Mouse (Mus musculus) mesoderm, embryonic 11.5 days (tissue): Measurements from ENCODE around the gene Clec2l.
A peak's percentile ranks its signal among the peaks of the same experiment; 100 is the strongest.
"Not testable (repeated sequence)": the region's sequence is repeated elsewhere in the genome, so short reads cannot be mapped to it uniquely, and the experiment has no call there.

Experiments
- DNase-seq: peaks from one replicate; pipeline ENCODE4 v3.0.0-alpha.2; 2012; ENCODE audit warnings: low read depth, low spot score

Gene Clec2l

DNA sequence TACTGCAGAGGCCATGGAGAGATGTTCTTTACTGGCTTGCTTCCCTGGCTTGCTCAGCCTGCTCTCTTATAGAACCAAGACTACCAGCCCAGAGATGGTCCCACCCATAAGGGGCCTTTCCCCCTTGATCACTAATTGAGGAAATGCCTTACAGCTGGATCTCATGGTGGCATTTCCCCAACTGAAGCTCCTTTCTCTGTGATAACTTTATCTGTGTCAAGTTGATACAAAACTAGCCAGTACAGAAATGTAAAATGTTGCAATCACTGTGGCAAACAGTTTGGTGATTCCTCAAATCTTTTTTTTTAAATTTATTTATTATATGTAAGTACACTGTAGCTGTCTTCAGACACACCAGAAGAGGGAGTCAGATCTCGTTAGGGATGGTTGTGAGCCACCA, 7.6 kb downstream of the Clec2l start:
- not testable (repeated sequence) for DNase-seq

DNA sequence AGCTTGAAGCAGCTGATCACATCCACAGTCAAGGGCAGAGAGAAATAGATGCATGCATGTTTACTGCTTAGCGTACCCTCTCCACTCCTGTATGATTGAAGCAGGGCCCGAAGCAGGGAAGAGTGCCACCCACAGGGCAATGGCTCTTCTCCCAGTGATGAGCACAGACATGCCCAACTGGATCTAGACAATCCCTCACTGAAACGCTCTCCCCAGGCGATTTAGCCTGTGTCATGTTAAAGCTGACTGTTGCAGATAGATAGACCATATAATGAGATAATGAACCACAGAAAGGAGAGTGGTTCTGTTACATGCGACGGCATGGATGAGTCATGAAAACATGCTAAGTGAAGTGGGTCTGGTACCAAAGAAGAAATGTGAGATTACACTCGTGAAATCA, 8.4 kb downstream of the Clec2l start:
- DNase-seq = no peak

DNA sequence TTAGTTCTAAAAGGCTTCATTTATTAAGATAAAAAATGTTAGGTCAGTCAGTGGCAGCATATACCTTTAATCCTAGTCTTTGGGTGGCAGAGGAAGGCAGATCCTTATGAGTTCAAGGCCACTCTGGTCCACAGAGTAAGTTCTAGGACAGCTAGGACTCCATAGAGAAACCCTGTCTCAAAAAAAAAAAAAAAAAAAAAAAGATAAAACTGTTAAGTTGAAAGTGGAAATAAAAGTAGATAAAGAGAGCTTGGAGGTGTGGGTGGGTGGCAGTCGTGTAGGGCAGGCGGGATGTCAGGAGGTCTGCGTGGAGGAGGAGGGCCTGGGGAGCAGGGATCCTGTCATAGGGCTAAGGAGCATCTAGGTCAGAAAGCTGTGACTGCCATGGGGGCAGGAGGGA, 9.1 kb downstream of the Clec2l start:
- DNase-seq = no peak

DNA sequence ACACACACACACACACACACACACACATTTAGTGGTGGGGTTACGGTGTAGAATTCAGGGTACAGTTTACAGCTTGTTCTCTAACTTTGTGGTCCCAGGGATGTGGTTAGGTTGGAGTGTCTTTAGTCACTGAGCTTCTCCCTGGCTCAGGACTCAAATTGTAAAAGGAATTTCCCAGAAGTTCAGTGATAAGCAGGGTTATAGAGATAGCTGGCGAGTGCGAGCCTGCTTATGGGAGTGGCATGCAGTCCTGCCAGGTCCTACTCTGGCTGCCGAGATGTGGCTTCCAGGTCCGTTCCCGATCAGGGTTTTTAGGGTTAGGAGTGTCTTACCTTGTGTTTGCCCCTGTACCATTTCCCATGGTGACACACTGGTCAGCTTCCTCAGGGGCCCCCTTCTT, 13.3 kb downstream of the Clec2l start:
- DNase-seq = no peak

DNA sequence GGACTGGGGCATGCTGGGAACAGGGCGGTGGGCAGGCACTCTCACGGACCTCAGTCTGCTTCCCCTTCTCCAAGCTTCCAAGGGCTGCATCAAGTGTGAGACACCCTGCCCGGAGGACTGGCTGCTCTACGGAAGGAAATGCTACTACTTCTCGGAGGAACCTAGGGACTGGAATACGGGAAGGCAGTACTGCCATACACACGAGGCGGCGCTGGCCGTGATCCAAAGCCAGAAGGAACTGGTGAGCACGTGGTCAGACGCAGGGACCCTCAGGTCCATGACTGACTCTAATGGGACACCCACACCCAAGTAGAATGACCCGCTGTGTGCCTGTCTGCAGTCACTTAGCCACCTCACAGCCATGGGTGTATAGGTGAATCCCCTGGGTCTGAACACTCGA, 13.9 kb downstream of the Clec2l start:
- DNase-seq = no peak

DNA sequence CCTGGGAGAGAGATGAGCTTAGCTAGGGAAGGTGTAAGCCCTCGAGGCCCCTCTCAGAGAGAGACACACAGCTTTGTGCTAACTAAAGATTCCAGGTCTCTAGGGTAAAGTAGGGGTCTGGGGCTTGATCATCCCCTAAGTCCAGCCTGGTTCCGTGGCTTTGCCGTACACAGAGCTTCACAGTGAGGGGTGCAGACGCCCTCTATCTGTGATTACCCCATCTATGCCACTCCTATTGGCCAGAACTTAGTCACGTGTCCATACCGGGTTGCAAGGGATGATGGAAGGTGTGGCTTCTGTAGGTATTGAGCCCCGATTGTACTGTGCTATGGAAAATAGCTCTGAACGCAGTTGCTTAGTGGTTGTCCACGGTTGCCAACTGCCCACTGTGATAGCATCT, 14.8 kb downstream of the Clec2l start:
- no peak for DNase-seq

DNA sequence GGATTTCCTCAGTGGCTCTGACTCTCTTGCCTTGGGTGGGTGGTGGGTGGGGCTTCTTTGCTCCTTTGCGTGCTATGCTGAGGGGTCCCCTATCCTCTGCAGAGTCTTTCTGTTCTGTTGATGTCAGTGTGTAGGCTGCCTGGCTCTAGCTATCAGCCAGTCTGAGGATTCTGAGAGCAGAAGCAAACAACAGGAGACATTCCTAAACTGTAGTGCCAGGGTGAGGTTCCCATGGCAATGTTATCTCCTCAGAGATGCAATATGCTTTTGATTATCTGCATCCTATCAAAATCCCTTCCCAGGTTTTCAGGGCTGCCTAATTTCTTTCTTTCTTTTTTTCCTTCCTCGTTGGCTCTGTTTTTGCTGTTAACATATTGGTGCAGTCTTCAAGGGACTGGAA, 19.7 kb downstream of the Clec2l start:
- DNase-seq = no peak

DNA sequence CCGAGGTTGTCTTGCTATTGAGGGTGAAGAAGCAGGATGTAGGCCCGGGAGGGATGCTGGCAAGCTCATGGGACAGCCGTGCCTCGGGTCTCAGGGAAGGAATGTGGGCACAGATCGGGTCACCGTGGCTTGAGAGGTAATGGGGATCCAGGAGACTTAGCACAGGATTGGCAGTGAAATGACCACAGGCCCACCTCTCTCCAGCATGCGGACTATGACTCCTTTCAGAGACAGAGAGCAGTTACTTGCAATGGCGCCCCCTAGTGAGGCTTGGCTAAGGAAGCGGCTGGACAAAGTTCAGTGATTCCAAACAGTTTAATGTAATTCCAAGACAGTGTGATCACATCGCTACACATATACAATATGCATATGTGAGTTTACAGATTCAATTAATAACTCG, 24.3 kb downstream of the Clec2l start:
- DNase-seq = peak; percentile 37

DNA sequence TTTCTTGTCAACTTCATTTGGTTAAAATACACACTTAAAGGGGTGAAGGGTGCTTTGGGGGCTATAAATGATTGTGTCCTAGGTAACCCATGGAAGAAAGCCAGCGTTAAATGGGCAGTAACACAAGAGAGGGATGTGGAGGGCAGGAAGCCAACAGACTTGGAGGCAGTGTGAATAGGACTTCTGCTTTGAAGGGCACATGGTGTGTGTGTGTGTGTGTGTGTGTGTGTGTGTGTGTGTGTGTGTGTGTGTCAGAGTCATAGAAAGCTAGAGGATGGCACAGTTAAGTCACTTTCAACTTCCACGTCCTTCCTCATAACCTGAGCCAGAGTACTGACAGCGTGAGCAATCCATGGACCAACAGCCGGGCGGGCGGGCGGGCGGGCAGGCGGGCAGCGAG, 26.0 kb downstream of the Clec2l start:
- no peak for DNase-seq

DNA sequence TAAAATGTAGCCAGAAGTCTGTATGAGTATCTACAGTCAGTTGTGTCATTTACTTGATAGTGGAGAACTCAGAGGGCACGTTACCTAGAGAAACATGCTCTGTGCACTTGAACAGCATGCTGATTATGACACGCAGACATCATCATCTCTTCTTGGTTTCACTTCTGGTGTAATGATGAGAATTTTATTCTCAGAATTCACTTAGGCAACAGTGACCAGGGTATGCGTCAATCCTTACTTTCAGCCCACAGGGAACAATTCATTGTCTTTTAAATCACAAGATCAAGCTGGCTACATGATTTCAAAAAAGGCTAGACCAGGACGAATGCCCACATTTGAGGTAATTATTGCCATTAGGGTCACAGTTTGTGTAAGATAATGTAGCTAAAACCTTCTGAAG, 27.7 kb downstream of the Clec2l start:
- no peak for DNase-seq

DNA sequence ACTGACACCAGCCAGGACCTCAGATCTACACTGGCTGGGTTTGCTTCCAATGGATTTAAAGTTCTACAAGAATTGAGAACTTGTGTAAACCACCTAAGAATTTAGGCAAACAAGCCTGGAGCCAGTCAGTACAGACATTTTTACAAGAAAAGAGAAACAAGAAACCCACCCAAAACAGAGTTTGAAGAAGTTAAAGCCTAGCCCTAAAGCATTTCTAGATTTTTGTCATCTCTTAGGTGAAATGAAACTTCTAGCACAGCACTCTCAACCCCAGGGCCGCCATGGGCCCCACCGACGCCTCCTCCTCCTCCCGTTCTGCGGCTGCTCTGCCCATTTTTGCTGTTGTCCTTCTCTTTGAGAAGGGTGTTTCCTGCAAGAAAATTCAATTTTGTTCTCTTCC, 28.2 kb downstream of the Clec2l start:
- no peak for DNase-seq

DNA sequence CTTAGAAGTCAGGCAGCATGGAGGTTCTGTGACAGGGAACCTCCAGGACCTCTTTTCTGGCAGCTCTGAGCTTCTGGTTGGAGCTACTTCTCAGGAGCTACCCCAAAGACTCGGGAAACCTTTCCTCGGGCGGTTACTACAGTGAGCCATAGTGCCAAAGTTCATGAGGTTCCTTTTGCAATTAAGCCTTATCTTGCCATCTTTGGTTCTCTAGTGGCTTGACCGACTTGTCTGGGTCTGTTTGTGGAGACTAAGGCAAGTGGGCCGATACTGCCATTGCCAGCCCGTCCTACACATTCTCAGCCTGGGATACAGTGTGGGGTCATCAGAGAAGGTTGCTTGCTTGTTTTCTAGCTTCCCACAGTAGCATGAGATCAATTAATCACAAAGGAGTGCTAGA, 29.7 kb downstream of the Clec2l start:
- DNase-seq = no peak

DNA sequence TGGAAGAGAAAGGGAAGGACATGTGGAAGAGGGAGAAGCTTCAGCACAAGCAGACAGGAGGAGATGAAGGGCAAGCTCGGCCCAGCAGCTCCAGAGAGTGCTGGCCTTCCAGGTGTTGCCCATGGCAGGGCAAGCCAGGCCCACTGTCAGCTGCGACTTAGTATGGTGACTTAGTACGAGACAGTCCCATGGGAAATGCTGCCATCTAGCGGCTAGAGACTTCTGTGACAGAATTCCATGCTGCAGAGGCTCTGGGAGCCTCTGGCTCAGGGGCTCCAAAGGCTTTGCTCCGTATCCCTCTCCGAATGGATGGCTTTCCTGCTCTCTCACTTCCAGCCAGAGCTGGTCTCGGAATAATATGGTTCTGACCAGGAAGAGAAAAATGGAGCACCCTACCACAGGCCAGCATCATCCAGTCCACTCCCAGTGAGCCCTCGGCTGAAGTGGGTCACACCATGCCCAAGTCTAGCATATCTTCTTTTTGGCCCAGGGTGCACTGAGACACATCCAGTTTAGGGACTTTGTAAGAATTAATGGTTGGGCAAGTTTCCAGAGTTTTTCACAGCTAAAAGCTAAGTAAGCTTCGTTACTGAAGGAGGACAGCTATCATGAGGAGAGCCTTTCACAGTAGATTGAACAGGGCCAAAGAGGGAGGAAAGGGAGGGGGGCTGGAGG, 32.6 kb downstream of the Clec2l start:
- DNase-seq = peak; percentile 89

DNA sequence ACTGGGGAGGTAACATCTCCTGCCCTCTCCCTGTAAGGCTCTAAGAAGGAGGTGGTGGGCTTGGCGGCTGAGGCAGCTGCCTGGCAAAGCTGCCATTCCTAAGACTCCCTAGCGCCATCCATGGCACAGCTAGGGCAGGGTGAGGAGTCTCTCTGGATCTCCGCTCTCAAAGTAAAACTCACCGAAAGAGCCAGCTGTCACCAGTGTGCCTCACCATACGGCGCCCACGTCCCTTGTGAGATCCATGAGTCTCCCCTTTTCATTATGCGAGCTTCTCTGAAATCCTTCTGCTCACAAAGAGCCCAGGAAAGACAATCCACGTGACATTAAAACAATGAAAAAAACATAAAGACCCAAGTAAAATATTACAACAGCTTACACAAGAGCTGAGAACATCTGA, 33.7 kb downstream of the Clec2l start:
- DNase-seq = no peak

DNA sequence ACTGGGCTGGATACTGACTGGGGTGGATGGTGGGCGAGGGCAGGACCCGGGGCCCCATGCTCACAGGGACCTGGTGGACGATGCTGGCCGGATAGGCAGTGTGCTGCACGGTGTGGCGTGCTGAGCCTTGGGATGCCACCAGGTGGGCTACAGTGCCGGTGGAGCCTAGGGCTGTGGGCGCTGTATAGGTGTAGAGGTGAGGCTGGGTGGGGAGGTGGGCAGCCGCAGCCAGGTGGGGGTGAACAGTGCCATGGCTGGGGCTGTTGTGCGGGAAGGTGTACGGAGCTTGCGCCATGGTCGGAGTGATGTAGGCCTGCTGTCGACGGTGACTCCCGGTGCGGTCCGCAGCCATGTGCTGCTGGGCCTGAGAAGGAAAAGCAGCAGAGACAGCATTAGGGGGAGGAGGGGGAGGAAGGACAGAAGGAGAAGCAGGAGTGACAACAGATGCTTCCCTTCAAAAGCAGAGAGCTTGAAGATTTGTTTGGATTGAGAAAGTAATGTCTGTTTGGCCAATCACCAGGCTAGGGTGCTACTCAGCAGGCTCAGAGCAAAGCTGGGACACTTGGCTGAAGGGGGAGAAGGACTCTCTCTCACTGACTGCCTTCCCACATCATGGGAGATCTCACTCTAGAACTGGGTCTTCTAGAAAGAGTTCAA, 35.5 kb downstream of the Clec2l start:
- DNase-seq = no peak

DNA sequence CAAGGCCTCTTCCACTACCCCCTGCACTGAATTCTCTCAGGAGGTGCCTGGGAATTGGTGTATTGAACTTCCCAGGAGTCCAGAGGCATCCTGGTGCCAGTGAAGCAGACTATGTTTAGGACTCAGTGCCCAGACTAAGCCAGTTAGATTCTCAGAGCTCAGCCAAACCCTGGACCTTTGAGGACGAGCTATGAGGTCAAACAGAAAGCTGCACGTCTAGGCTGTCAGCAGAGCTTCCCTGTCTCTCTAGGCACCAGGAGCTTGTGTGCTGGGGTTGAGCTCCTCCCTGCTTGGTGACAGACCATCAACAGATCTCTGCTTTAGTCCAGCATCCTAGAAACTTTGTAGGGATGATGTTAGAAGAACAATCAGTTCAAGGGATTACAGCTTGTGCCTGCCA, 38.6 kb downstream of the Clec2l start:
- no peak for DNase-seq

DNA sequence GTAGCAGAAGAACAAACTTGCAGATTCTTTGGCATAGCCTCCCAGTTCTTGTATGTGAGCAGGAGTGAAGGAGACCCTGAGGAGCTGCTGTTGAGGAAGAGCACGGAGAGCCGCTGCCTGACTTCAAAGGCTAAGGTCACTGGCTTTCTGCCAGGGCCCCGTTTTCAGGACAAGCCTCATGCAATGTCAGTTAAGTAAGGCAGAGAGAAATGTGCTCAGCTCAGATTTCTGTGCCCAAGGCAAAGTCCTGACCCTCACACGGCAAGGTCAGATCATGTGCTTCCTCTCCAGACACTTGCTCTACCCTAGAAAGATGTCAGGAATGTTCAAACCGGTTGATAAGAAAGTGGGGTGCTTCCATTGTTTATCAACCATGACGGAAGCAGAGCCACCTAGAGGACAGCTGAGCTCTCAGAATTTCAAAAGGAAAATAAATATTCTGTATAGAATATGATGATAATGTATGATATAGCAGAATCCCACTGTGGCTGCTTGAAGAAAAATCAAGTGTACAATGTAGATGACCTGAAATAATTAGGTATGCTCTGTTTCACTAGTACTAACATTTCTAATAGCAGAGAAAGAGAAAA, 40.0 kb downstream of the Clec2l start:
- DNase-seq = peak; percentile 22

DNA sequence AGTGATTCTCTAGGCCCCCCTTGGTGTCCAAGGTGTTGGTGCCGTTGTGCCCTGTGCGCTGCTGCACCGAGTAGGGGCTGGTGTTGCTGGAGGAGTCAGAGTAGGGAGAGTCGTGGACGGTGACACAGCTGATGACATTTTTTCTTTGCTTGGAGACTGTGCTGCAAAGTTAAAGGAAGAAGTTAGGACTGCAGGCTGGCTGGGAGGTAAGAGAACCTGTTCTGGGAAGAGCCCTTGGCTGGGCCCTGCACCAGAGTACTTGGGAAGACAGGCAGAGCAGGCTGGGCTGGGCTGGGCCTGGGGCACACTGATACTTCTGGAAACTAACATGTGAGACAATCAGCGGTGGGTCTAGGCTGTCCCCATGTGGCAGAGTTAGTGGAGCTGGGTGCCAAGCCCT, 40.7 kb downstream of the Clec2l start:
- no peak for DNase-seq

DNA sequence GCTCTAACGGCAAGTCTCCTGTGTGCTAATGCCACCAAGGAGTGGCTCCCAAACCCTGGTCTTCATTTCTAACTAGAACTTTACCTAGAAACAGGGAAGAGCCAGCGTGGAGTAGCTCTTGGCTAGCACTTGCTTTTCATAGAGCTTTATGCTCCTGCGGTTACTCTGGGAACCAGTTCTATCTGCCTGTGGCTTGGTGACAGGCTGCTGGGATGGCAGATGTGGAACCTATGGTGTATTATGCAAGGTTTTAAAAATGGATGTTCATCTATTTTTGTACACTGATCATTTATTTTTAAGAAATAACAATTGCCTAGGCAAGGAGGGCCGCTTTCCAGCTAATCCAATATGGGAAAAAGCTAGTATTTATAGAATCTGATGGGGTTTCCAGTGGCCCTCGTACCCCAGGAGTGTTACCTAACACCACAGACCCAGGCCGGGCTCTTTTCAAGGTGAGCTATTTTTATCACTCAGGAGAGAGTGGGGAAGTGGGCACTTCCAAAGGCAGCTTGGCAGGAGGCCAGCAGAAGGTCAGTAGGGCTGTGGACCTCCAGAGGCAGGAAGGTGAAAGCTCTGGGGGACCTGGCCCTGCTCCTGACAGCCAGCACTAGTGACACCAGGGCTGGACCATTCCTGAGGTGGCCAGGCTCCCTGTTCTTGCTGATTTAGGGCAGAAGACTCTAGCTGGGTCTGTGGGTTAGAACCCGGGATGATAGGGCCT, 41.6 kb downstream of the Clec2l start:
- DNase-seq = no peak

DNA sequence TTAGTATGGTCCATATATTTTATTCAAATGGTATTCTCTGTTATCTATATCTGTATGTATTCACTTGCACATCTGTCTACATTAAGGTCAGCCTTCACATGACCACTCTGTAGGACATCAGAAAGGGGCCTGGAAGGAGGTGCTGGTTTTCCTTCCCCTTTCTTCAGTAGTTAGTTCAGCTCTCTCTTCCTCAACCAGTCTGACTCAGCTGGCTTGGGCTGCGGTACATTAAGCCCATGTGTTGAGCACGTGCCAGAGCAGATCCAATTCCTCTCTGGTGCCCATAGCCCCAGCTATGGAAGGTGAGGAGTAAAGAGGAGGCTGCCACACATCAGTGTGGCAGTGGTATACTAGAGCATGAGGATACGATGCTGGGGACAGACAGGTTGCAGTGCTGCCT, 47.6 kb downstream of the Clec2l start:
- no peak for DNase-seq

DNA sequence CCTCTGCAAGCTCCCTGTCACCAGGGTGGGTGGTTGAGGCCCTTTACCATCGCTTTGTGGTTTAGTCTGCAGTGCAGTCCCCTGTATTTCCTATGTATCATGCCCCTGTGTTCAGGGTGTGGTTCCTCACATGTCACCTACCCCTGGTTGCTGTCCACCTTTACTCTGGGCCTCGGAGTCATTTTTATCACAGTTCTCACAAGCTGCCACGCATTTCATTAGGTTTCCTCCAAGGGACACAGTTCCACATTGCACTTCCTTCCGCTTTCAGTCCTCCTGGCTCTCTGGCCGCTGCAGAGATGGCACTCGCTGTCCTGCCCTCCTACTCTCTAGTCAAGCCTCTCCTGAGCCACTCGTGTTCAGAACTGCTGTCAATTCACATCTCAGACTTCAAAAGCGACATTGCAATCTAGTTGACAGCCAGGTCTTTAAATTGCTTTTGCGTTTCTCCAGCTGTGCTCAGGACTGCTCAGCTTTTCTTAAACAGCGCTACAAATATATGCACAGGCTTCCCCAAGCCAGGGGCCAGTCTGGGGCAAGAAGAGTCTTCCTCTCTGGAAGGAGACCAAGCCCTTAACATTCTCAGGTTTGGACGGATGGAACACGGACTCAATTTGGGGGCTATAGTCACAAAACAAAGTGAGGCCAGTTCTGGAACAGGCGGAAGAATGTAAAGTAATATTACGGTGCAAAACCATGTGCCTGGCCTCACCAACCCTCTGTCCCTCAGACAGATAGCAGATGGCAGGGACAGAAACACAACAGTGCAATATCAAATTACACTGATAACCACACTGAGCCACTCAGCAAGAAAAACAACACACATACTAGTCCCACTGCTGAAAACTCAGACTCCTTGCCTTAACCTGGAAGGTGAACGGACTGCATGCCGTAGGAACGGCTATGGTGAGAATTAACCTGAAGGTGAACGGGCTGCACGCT, 51.4 kb downstream of the Clec2l start:
- no peak for DNase-seq

DNA sequence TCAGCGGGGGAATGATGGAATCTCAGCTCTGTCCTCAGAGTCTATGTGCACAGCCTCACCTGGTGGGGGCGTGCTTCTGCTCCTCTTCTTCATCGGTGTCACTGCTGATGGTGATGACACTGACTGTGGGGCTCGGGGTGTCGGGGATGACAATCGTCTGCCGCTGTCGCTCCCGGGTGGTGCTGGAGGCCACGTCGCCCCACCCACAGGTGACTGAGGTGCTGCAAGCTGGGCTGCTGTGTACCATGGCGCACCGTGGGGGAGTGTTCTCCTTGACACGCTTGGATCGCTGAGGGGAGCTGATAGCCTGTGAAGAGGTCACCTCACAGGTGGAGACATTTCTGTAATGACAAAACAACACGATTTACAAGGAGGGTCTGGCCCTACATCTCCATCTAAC, 53.0 kb downstream of the Clec2l start:
- no peak for DNase-seq
